Mouse (Mus musculus): Measurements from ENCODE around the gene Cited1.

Cited1 gene

GRCm38 (mm10) chrX:102251937-102252860, at the start of gene Cited1:
Gene Cited1 (minus strand): TSS chrX:102252181.
- DNase-seq: peak; percentile 11 to 28

DNA sequence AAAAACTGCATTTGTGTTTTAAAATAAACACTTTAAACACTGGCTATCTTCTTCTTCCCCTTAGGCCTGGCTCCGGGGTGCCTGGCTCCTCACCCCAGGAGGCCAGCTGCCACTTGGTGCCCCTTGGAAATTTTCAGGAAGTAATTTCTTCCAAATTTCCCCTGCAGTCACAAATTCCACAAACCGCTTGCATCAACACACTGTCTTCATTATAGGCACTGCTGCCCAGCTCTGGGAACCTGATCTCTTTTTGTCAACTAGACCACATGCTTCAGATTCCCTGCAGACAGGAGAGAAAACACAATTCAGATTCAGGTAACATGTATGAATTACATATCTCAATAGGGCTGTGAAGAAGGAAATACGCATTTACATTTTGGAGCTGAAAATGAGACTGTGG, 32.9 kb upstream of the Cited1 start:
- no peak for DNase-seq

- DNase-seq: no peak
Measured at GRCm38 (mm10) chrX:102262620-102263345, 10.8 kb upstream of the Cited1 start.

GRCm38 (mm10) chrX:102259772-102260171, 7.8 kb upstream of the Cited1 start:
- no peak for DNase-seq

DNA sequence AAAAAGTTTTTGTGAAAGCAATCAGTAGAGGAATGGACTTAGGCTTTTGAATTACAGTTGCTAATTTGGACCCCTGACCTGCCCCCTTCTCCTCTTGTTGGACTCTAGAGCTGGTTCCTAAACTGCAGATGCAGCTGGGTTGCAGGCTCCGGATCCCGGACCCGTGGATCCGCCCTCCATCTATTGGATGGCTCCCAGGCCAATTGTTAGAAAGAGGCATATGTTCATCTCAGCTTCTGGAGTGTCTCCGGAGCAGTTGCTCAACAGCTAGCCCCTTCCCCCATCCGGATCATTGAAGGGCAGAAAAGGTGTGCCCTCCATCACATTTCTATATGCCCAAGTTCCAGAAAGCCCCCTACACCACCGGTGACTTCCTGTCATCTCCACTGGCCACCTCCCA, 1.9 kb upstream of the Cited1 start:
- DNase-seq: no peak

DNA sequence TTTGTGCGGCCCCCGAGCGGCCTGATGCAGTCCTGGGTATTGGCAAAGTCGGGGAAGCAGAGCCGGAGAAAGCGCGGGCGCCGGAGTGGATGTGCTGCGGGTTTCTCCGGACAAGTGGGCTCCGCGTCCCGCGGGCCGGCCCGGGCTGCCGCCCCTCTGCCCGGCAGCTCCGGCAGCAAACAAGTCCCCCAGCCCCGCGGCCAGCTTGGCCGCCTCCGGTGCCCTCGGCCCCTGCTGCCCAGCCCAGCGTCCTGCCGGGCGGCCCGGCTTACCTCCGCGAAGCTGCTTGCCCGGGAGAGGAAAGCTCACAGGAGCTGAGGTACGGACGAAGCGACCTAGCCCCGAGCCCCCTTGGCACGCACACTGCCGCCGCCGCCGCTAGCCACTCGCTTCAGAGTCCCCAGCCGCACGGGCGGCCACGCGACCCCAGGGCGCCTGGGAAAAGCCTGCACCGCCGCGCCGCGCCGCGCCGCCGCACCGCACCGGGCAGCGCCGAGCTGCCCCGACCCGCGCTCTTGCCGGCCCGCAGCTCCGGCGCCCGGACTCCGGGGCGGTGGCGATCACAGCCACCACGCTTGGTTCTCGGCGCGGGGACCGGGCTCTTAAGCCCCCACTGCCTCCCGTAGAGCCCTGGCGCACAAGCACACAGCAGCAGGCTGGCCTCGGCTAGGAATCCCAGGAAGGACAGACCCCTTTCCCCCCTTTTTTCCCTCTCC, 602 bp downstream of the Cited1 start:
- peak in 1 of 2 experiments; percentile 10 for DNase-seq

DNA sequence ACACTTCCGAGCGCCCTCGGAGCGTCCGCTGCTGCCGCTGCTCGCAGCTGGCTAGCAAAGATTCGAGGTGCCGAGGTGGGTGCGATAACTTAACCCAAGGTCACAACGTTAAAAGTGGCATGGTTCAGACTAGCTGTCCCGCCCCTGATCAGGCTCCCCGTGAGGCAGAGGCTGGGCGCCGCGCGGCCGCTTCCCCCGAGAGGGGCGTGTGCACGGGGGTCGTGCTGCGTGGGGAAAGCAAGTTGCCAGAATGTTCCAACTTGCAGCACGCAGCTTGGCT, 1.1 kb downstream of the Cited1 start:
- DNase-seq: peak in 1 of 2 experiments; percentile 7

DNA sequence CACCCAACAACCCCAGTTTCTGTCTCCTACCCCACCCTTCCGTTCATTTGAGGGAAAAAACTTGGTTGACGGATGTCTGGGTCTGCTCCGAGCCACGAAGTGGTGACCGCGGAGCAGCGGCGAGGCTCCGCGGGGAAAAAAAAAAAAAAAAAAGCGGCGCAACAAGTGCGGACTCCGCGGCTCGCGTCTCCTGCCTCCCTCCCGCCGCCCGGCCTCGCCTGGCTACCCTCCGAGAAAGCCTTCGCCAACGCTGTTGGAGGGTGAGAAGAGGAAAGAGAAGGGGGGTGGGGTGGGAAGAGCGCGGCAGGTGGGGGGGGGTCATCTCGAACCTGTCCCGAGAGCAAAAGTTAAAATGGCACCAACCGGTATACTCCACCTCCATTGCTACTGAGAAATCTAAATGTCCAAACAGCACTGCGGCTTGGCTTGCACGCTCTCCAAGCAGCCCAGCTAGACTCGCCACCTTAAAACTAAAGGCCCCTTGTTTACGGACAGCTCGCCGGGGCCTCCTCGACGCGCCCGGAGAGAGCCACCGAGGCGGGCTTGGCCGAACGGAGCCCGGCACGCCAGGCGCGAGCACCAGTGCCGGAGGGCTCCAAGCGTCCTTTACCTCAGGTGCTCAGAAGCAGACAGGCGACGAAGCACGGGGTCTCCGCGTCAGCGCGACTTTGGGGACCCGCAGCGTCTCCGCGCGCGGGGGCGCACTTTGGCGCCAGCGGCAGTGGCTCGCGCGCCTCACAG, 1.7 kb downstream of the Cited1 start:
- DNase-seq: no peak

DNA sequence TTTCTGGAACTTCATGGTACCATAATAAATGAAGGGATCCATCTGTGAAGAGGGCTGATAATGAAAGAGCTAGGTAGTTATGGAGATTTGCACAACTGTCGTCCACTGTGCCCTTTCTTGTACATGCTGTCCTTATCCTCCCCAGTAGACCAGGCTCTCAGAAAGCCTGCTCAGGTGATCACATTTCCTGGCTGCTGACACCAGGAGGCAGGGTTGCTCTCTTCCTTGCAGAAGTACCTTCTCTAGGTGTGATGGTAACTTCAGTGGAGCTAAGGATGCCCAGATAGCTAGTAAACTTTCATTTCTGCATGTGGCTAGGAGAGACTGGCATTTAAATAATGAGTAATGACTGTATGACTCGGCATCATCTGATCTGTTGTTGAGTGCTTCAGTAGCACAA, 7.6 kb downstream of the Cited1 start:
- no peak for DNase-seq

GRCm38 (mm10) chrX:102219126-102219525, 32.9 kb downstream of the Cited1 start:
- DNase-seq: peak in 1 of 2 experiments; percentile 29

GRCm38 (mm10) chrX:102215356-102215755, 36.6 kb downstream of the Cited1 start:
- DNase-seq: peak in 1 of 2 experiments; percentile 34
